Mouse (Mus musculus) liver, embryonic 11.5 days (tissue): ENCODE measurements at regions not wholly inside any gene's neighbourhood (a gene's known extent, or its start where the extent isn't known, plus 50 kb on each side); places are given as distances from the start of the nearest gene placed in this dataset.

Experiments used
- ATAC-seq: fragments of 200-750 bp; cut with Nextera tagmentation; replicated peaks from 2 replicates; pipeline ENCODE4 v1.8.0; 2017; ENCODE audit warnings: moderate number of reproducible peaks, mild to moderate bottlenecking, moderate TSS enrichment, moderate library complexity; ENCODE audit not compliant: low FRiP score
- DNase-seq: peaks from one replicate; pipeline ENCODE4 v3.0.0-alpha.2; 2017; ENCODE audit warnings: low spot score
- H3K27ac ChIP-seq: fragments of 300-500 bp; sonication (generic); 2 replicates; pipeline ENCODE4 v1.5.1; 2014; ENCODE audit warnings: mild to moderate bottlenecking, low read depth, low read length, control low read depth
- H3K27me3 ChIP-seq: fragments of 300-500 bp; sonication (generic); replicated peaks from 2 replicates; pipeline ENCODE4 v1.6.1; 2014; ENCODE audit warnings: low read length, mixed read lengths; ENCODE audit not compliant: control insufficient read depth, insufficient read depth
- H3K36me3 ChIP-seq: fragments of 300-500 bp; sonication (generic); 2 replicates; pipeline ENCODE4 v1.6.1; 2014; ENCODE audit warnings: mild to moderate bottlenecking, low read length, moderate library complexity, mixed read lengths; ENCODE audit not compliant: control insufficient read depth, insufficient read depth
- H3K4me1 ChIP-seq: fragments of 300-500 bp; sonication (generic); replicated peaks from 2 replicates; pipeline ENCODE4 v1.6.1; 2014; ENCODE audit warnings: low read length, mixed read lengths; ENCODE audit not compliant: control insufficient read depth, insufficient read depth
- H3K4me2 ChIP-seq: fragments of 300-500 bp; sonication (generic); 2 replicates; pipeline ENCODE4 v1.6.1; 2014; ENCODE audit warnings: mild to moderate bottlenecking, control low read depth, moderate library complexity
- H3K4me3 ChIP-seq: fragments of 300-500 bp; sonication (generic); 2 replicates; pipeline ENCODE4 v1.5.1; 2014; ENCODE audit warnings: low read depth, low read length, control low read depth
- H3K9ac ChIP-seq: fragments of 300-500 bp; sonication (generic); 2 replicates; pipeline ENCODE4 v1.6.1; 2014; ENCODE audit warnings: low read depth, low read length, control low read depth
- H3K9me3 ChIP-seq: fragments of 300-500 bp; sonication (generic); 2 replicates; pipeline ENCODE4 v1.6.1; 2016; ENCODE audit warnings: low read length, inconsistent platforms, mixed read lengths; ENCODE audit not compliant: control insufficient read depth
- WGBS: fragments of 180-500 bp; shearing (Covaris S2); extraction: QIAGEN DNeasy Blood & Tissue Kit; methylation state at CpG from one replicate; pipeline ENCODE4 v1.1.7; 2014; 5-methylcytosine and 5-hydroxymethylcytosine counted together

GRCm38 (mm10) chr6:139391307-139391706, 110.5 kb downstream of the Rergl start:
- no peak for ATAC-seq

GRCm38 (mm10) chr6:139350939-139351338, 150.8 kb downstream of the Rergl start:
- DNase-seq = no peak
- Histone ChIP-seq H3K36me3 (no peaks in the 10 kb centered on the region), H3K27ac (no peak overlapping the region), H3K27me3 (no peaks in the 10 kb centered on the region), H3K4me1 (no peaks in the 10 kb centered on the region), H3K4me2 (no peak overlapping the region), H3K9ac (no peak overlapping the region), H3K9me3 (no peaks in the 10 kb centered on the region), H3K4me3 (no peak overlapping the region)
- ATAC-seq = no peak
- WGBS = 84% methylated on average over 2 of the region's 2 CpGs

More at GRCm38 (mm10) chr6:139391307-139391706, 110.5 kb downstream of the Rergl start:
- no peak for DNase-seq
- no peak overlapping the region for H3K27ac ChIP-seq
- no peaks in the 10 kb centered on the region for H3K27me3 ChIP-seq
- 8% methylated on average over 13 of the region's 13 CpGs for WGBS
- no peak overlapping the region for H3K4me3 ChIP-seq
- H3K4me2 ChIP-seq = no peak overlapping the region
- H3K9ac ChIP-seq = no peak overlapping the region
- no peaks in the 10 kb centered on the region for H3K4me1 ChIP-seq
- H3K36me3 ChIP-seq = no peaks in the 10 kb centered on the region
- no peaks in the 10 kb centered on the region for H3K9me3 ChIP-seq

- no peak for DNase-seq
- H3K4me1 ChIP-seq = no peaks in the 10 kb centered on the region
- ATAC-seq = no peak
- no peaks in the 10 kb centered on the region for H3K9me3 ChIP-seq
- 84% methylated on average over 7 of the region's 7 CpGs for WGBS
- no peaks in the 10 kb centered on the region for H3K27me3 ChIP-seq
- H3K9ac ChIP-seq = no peak overlapping the region
- no peaks in the 10 kb centered on the region for H3K36me3 ChIP-seq
- H3K27ac ChIP-seq = no peak overlapping the region
- no peak overlapping the region for H3K4me2 ChIP-seq
- H3K4me3 ChIP-seq = no peak overlapping the region
Observed at GRCm38 (mm10) chr6:139325226-139325625, 176.6 kb downstream of the Rergl start.

GRCm38 (mm10) chr6:139307651-139308050, 194.1 kb downstream of the Rergl start:
- Histone ChIP-seq H3K4me2 (no peak overlapping the region), H3K9ac (no peak overlapping the region), H3K27me3 (no peaks in the 10 kb centered on the region), H3K9me3 (no peaks in the 10 kb centered on the region), H3K4me1 (no peaks in the 10 kb centered on the region), H3K27ac (no peak overlapping the region), H3K4me3 (no peak overlapping the region), H3K36me3 (no peaks in the 10 kb centered on the region)
- no peak for DNase-seq
- WGBS = 82% methylated on average over 5 of the region's 5 CpGs
- no peak for ATAC-seq

GRCm38 (mm10) chr6:139304306-139304705, 197.5 kb downstream of the Rergl start:
- no peak overlapping the region for H3K27ac ChIP-seq
- H3K9me3 ChIP-seq = no peaks in the 10 kb centered on the region
- DNase-seq (no peak), ATAC-seq (no peak)
- H3K36me3 ChIP-seq = no peaks in the 10 kb centered on the region
- no peak overlapping the region for H3K9ac ChIP-seq
- 78% methylated on average over 2 of the region's 2 CpGs for WGBS
- no peaks in the 10 kb centered on the region for H3K27me3 ChIP-seq
- H3K4me2 ChIP-seq = no peak overlapping the region
- no peak overlapping the region for H3K4me3 ChIP-seq
- no peaks in the 10 kb centered on the region for H3K4me1 ChIP-seq

- Histone ChIP-seq H3K4me1 (no peaks in the 10 kb centered on the region), H3K9ac (no peak overlapping the region), H3K27ac (no peak overlapping the region), H3K4me2 (no peak overlapping the region), H3K27me3 (no peaks in the 10 kb centered on the region), H3K4me3 (no peak overlapping the region), H3K36me3 (no peaks in the 10 kb centered on the region), H3K9me3 (no peaks in the 10 kb centered on the region)
- WGBS = 73% methylated on average over 2 of the region's 2 CpGs
- ATAC-seq = no peak
- no peak for DNase-seq
Observed at GRCm38 (mm10) chr6:139295701-139296100, 206.1 kb downstream of the Rergl start.

GRCm38 (mm10) chr6:139279093-139279492, 222.7 kb downstream of the Rergl start:
- no peak overlapping the region for H3K4me2 ChIP-seq
- DNase-seq = no peak
- H3K4me3 ChIP-seq = no peak overlapping the region
- H3K9ac ChIP-seq = no peak overlapping the region
- H3K4me1 ChIP-seq = no peaks in the 10 kb centered on the region
- 90% methylated on average over 4 of the region's 4 CpGs for WGBS
- no peak for ATAC-seq
- H3K36me3 ChIP-seq = no peaks in the 10 kb centered on the region
- no peaks in the 10 kb centered on the region for H3K9me3 ChIP-seq
- no peaks in the 10 kb centered on the region for H3K27me3 ChIP-seq
- H3K27ac ChIP-seq = no peak overlapping the region

GRCm38 (mm10) chr6:139275512-139275911, 226.3 kb downstream of the Rergl start:
- no peaks in the 10 kb centered on the region for H3K9me3 ChIP-seq
- WGBS = 61% methylated on average over 3 of the region's 3 CpGs
- no peak overlapping the region for H3K4me3 ChIP-seq
- H3K27ac ChIP-seq = no peak overlapping the region
- no peak overlapping the region for H3K4me2 ChIP-seq
- DNase-seq (no peak), ATAC-seq (no peak)
- no peaks in the 10 kb centered on the region for H3K36me3 ChIP-seq
- H3K9ac ChIP-seq = no peak overlapping the region
- H3K4me1 ChIP-seq = no peaks in the 10 kb centered on the region
- no peaks in the 10 kb centered on the region for H3K27me3 ChIP-seq

GRCm38 (mm10) chr6:139253704-139254103, 248.1 kb downstream of the Rergl start:
- Histone ChIP-seq H3K27ac (no peak overlapping the region), H3K9me3 (no peaks in the 10 kb centered on the region), H3K4me2 (no peak overlapping the region), H3K27me3 (no peaks in the 10 kb centered on the region), H3K36me3 (no peaks in the 10 kb centered on the region), H3K4me1 (no peaks in the 10 kb centered on the region), H3K4me3 (no peak overlapping the region), H3K9ac (no peak overlapping the region)
- DNase-seq (no peak), ATAC-seq (no peak)
- 83% methylated on average over 4 of the region's 4 CpGs for WGBS
